Mouse (Mus musculus) kidney, embryonic 16.5 days (tissue): ENCODE data around the gene Kcnj3. TPM values are rescaled to one million over a fixed set of nuclear protein-coding genes. Genes with fewer than 3 reads are reported as not detected.

Source experiments
- ATAC-seq: fragments of 200-750 bp; cut with Nextera tagmentation; 2 replicates; pipeline ENCODE4 v1.8.0; 2017; ENCODE audit warnings: moderate TSS enrichment; ENCODE audit not compliant: low FRiP score, low TSS enrichment
- H3K27ac ChIP-seq: fragments of 300-500 bp; sonication (generic); 2 replicates; pipeline ENCODE4 v1.5.1; 2014; ENCODE audit warnings: low read length
- H3K27me3 ChIP-seq: fragments of 300-500 bp; sonication (generic); 2 replicates; pipeline ENCODE4 v1.6.1; 2014; ENCODE audit warnings: low read length, control low read depth, mixed read lengths; ENCODE audit not compliant: insufficient read depth
- H3K36me3 ChIP-seq: fragments of 300-500 bp; sonication (generic); 2 replicates; pipeline ENCODE4 v1.6.1; 2014; ENCODE audit warnings: low read length, control low read depth, mixed read lengths; ENCODE audit not compliant: insufficient read depth
- H3K4me1 ChIP-seq: fragments of 300-500 bp; sonication (generic); 2 replicates; pipeline ENCODE4 v1.6.1; 2014; ENCODE audit warnings: low read length, control low read depth, mixed read lengths; ENCODE audit not compliant: insufficient read depth
- H3K4me2 ChIP-seq: fragments of 300-500 bp; sonication (generic); replicated peaks from 2 replicates; pipeline ENCODE4 v1.6.1; 2014; ENCODE audit warnings: low read depth, low read length
- H3K4me3 ChIP-seq: fragments of 300-500 bp; sonication (generic); 2 replicates; pipeline ENCODE4 v1.5.1; 2014; ENCODE audit warnings: mild to moderate bottlenecking, low read length
- H3K9ac ChIP-seq: fragments of 300-500 bp; sonication (generic); replicated peaks from 2 replicates; pipeline ENCODE4 v1.6.1; 2014; ENCODE audit warnings: low read length
- H3K9me3 ChIP-seq: fragments of 300-500 bp; sonication (generic); 2 replicates; pipeline ENCODE4 v1.6.1; 2016; ENCODE audit warnings: low read length, control low read depth
- WGBS: fragments of 180-500 bp; shearing (Covaris S2); extraction: QIAGEN DNeasy Blood & Tissue Kit; methylation state at CpG from one replicate; pipeline ENCODE4 v1.1.7; 2014; 5-methylcytosine and 5-hydroxymethylcytosine counted together
- polyA plus RNA-seq: library from polyadenylated mRNA; unstranded; fragments of >200 nt; fragmentation: Nextera tagmentation; extraction: Ambion mirVana; gene quantifications from 2 replicates; pipeline ENCODE4 v1.2.1, GENCODE M21; 2015

The Kcnj3 gene
- polyA plus RNA-seq, result 0.06 TPM in 2 replicates

GRCm38 (mm10) chr2:55435721-55436260, at the start of gene Kcnj3:
TSS of gene Kcnj3 (plus strand) at chr2:55435970.
- H3K4me1 ChIP-seq, result peaks cover 21% of the 10 kb centered on the region
- H3K27ac ChIP-seq, result no peak within 1 kb of the TSS
- peak; percentile 89 for ATAC-seq
- H3K9ac ChIP-seq, result peak within 1 kb of the TSS; percentile 26
- peak within 1 kb of the TSS; percentile 43 for H3K4me3 ChIP-seq
- no peaks in the 10 kb centered on the region for H3K36me3 ChIP-seq
- H3K27me3 ChIP-seq, result peaks cover 43% of the 10 kb centered on the region
- peak within 1 kb of the TSS; percentile 59 for H3K4me2 ChIP-seq
- H3K9me3 ChIP-seq, result no peaks in the 10 kb centered on the region
- WGBS, result under 1% methylated on average over 20 of the region's 20 CpGs

DNA sequence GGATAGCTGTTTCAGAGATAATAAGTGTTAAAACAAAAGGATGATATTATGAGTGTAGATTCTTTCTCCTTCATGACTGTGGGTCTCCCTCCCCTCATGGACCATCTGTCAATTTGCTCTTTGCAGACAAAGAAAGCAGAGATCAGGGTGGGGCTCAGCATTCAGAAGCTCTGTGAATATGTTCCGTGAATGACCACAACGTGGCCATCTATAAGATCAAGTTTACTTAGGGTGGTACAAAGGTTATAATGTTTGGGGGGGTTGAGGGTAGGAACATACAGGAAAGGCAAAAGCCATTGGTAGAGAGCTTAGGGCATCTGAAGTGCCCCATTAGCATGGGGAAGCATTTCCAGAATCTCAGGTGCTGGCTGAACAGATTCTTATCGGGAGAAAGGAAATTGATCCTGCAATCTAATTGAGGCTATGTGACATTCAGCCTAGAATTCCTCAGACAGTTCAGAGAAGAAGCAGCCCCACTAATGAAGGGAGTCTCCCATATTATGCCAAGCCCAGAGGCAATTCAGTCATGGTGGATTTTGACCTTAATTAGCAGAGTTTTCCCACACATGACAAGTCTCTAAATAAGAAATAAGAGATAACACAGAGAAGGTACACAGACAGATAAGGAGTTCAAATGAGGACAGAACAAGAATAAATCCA, 45.3 kb upstream of the Kcnj3 start:
- Histone ChIP-seq H3K4me1 (no peaks in the 10 kb centered on the region), H3K27me3 (no peaks in the 10 kb centered on the region), H3K9ac (no peak overlapping the region), H3K4me3 (no peak overlapping the region), H3K4me2 (no peak overlapping the region), H3K9me3 (no peaks in the 10 kb centered on the region), H3K27ac (no peak overlapping the region), H3K36me3 (no peaks in the 10 kb centered on the region)
- WGBS, result 69% methylated on average over 3 of the region's 3 CpGs
- no peak for ATAC-seq

DNA sequence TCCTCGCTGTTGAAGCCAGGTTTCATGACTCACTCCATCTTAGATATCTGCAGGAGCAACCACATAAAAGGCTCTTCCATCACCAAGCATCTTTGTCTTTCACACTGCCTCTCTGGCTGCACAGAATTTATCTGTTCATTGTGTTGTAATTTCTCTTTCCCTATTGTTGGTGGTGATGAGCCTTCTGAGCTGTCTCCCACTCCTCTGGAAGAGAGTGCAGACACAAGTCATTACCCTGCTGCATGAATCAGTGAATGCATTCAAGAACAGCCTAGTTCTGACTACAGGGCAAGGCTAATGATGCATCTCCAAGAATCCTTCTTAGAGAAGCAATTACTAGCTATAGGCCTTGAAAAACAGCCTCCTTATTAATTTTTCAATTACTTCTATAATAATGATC, 30.5 kb upstream of the Kcnj3 start:
- H3K4me2 ChIP-seq, result no peak overlapping the region
- H3K4me1 ChIP-seq, result no peaks in the 10 kb centered on the region
- no peaks in the 10 kb centered on the region for H3K36me3 ChIP-seq
- H3K9ac ChIP-seq, result no peak overlapping the region
- H3K27me3 ChIP-seq, result no peaks in the 10 kb centered on the region
- no peak overlapping the region for H3K27ac ChIP-seq
- 83% methylated on average over 1 of the region's 1 CpGs for WGBS
- H3K9me3 ChIP-seq, result no peaks in the 10 kb centered on the region
- ATAC-seq, result no peak
- H3K4me3 ChIP-seq, result no peak overlapping the region

- Histone ChIP-seq H3K4me3 (no peak overlapping the region), H3K4me2 (no peak overlapping the region), H3K36me3 (no peaks in the 10 kb centered on the region), H3K9me3 (no peaks in the 10 kb centered on the region), H3K27ac (no peak overlapping the region), H3K4me1 (no peaks in the 10 kb centered on the region), H3K9ac (no peak overlapping the region), H3K27me3 (no peaks in the 10 kb centered on the region)
- WGBS, result 19% methylated on average over 2 of the region's 2 CpGs
- no peak for ATAC-seq
These were observed 8.1 kb upstream of the Kcnj3 start for GRCm38 (mm10) chr2:55427633-55428032.

DNA sequence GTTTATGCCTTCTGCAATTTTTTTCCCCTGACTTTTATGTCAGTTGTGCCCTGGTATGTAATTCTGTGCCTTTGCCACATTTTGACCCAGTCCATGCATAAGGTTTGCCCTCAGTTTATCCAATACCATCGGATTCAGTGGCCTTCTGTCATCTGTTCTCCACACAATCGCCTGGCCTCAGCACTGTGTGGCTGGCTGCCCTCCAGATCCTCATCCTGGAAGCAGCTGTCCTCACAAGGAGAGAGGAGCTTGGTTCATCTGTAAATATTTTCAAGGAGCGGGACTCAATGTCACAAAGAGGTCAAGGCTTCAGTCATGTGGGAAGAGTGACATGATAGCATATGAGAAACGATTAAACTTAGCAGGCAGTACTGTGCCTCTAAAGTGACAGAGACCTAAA, 3.7 kb upstream of the Kcnj3 start:
- Histone ChIP-seq H3K27ac (no peak overlapping the region), H3K27me3 (peaks cover 29% of the 10 kb centered on the region), H3K9ac (no peak overlapping the region), H3K9me3 (no peaks in the 10 kb centered on the region), H3K4me2 (no peak overlapping the region), H3K36me3 (no peaks in the 10 kb centered on the region), H3K4me1 (peaks cover 16% of the 10 kb centered on the region), H3K4me3 (no peak overlapping the region)
- ATAC-seq, result no peak
- WGBS, result 70% methylated on average over 4 of the region's 4 CpGs

- peak overlapping the region; percentile 26 for H3K9ac ChIP-seq
- peak overlapping the region; percentile 59 for H3K4me2 ChIP-seq
- no peaks in the 10 kb centered on the region for H3K9me3 ChIP-seq
- no peak overlapping the region for H3K27ac ChIP-seq
- H3K4me1 ChIP-seq, result peaks cover 21% of the 10 kb centered on the region
- WGBS, result 0% methylated on average over 20 of the region's 21 CpGs
- peak overlapping the region; percentile 43 for H3K4me3 ChIP-seq
- H3K36me3 ChIP-seq, result no peaks in the 10 kb centered on the region
- peaks cover 43% of the 10 kb centered on the region for H3K27me3 ChIP-seq
- peak; percentile 72 for ATAC-seq
These were observed 664 bp downstream of the Kcnj3 start for GRCm38 (mm10) chr2:55436261-55437006.

DNA sequence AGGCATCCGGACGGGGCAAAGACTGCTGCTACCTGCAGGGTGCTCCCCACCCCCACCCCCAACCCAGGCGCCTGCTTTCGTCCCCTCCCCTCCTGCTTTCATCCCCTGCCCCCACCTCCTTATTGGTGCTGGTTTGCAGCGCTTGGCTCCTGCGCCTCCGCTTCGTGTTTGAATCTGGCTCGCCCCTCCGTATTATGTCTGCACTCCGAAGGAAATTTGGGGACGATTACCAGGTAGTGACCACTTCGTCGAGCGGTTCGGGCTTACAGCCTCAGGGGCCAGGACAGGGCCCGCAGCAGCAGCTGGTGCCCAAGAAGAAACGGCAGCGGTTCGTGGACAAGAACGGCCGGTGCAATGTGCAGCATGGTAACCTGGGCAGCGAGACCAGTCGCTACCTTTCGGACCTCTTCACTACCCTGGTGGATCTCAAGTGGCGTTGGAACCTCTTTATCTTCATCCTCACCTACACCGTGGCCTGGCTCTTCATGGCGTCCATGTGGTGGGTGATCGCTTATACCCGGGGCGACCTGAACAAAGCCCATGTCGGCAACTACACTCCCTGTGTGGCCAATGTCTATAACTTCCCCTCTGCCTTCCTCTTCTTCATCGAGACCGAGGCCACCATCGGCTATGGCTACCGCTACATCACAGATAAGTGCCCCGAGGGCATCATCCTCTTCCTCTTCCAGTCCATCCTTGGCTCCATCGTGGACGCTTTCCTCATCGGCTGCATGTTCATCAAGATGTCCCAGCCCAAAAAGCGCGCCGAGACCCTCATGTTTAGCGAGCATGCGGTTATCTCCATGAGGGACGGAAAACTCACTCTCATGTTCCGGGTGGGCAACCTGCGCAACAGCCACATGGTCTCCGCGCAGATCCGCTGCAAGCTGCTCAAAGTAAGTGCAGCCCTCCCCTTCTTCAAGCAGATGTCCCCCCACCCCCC, 1.5 kb downstream of the Kcnj3 start:
- H3K4me2 ChIP-seq, result peak overlapping the region; percentile 59
- H3K36me3 ChIP-seq, result no peaks in the 10 kb centered on the region
- no peak overlapping the region for H3K27ac ChIP-seq
- peaks cover 43% of the 10 kb centered on the region for H3K27me3 ChIP-seq
- peaks cover 21% of the 10 kb centered on the region for H3K4me1 ChIP-seq
- under 1% methylated on average over 51 of the region's 51 CpGs for WGBS
- peak overlapping the region; percentile 43 for H3K4me3 ChIP-seq
- peak; percentile 56 for ATAC-seq
- H3K9ac ChIP-seq, result no peak overlapping the region
- no peaks in the 10 kb centered on the region for H3K9me3 ChIP-seq

GRCm38 (mm10) chr2:55437977-55438376, 2.2 kb downstream of the Kcnj3 start:
- Histone ChIP-seq H3K4me1 (peaks cover 21% of the 10 kb centered on the region), H3K9me3 (no peaks in the 10 kb centered on the region), H3K27ac (no peak overlapping the region), H3K9ac (no peak overlapping the region), H3K4me2 (peak overlapping the region; percentile 59), H3K36me3 (no peaks in the 10 kb centered on the region), H3K4me3 (no peak overlapping the region), H3K27me3 (peaks cover 43% of the 10 kb centered on the region)
- no peak for ATAC-seq
- WGBS, result 20% methylated on average over 1 of the region's 1 CpGs

DNA sequence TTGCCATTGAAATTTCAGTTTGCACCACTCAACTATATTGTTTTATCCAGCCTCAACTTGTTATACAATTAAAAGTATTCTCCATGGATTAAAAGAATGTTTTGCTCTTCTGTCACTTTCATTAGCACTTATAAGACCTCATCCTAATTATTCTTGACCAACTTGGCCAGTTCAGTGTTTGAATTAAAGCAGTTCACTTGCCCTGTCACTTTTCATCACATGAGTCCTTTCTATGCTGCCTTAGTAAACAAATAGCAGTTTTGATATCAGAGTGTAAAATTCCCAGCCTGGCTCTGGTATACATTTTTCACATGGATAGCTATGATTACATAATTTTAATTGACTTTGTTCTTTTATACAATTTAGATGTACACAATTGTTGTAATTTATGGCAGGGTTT, 3.4 kb downstream of the Kcnj3 start:
- no peak overlapping the region for H3K4me3 ChIP-seq
- H3K9ac ChIP-seq, result no peak overlapping the region
- H3K4me1 ChIP-seq, result peaks cover 21% of the 10 kb centered on the region
- H3K27me3 ChIP-seq, result peaks cover 41% of the 10 kb centered on the region
- H3K27ac ChIP-seq, result no peak overlapping the region
- ATAC-seq, result no peak
- H3K4me2 ChIP-seq, result no peak overlapping the region
- H3K9me3 ChIP-seq, result no peaks in the 10 kb centered on the region
- H3K36me3 ChIP-seq, result no peaks in the 10 kb centered on the region
